Comparison of ENCODE assay signal across 9 mouse cellular contexts in the genomic region with DNA sequence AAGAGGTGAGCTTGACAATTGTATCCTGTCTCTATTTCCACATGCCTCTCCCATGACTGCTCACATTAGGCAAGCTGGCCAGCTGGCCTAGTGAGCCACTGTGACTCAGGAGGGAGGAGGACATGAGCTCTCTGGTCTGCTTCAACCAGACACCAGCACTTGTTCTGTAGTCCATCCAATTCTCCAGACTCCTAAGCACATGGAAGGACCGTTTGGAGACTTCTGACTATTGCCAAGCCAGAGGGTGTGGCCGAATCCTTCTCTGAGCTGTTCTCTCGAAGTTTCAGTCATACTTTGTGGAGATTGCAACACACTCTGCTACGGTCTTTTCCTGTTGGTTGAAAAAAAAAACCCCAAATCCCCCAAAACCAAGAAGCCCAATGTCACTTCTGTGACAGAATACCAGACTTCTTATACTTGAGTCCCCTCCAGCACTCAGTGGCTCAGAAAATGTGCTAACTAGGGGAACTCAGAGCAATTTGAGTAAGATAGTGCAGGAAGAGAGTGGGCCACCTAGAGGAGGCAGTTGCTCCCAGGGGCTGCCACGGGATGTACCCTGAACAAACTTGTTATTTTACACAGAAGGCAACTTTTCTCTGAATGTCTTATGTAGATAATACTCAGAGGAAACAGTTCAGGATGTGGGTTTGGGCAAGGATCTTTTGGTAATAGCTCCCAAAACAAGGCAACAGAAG. TPM values are rescaled to one million over a fixed set of nuclear protein-coding genes. Genes with fewer than 3 reads are reported as not detected.
DNase-seq lines count a peak whose midpoint lies in the region; ATAC-seq and TF ChIP-seq lines count a peak whose summit lies in the region.
"Had no signal": no experiment of that assay in that cellular context is flagged by ENCODE, and none has a peak within 500 bp of the region (broad histone marks: within the 10 kb centered on the region; RNA-seq: fewer than 3 reads in every experiment).

No protein-coding gene starts in this region.

- ATAC-seq in forebrain, postnatal 0 days: no peak
- no peak for ATAC-seq in forebrain, embryonic 15.5 days (replicated peaks)
- ATAC-seq in erythroblast, adult 5-6 weeks (replicated peaks; ENCODE audit: low FRiP score, poor library complexity, severe bottlenecking): no peak

- H3K4me3 ChIP-seq in forebrain, postnatal 0 days (ENCODE audit: low read depth, low read length): no peak overlapping the region
- no peak overlapping the region for H3K4me3 ChIP-seq in forebrain, embryonic 15.5 days

- WGBS in forebrain, postnatal 0 days: 68% methylated on average over 5 of the region's 5 CpGs
- WGBS in forebrain, embryonic 15.5 days: 74% methylated on average over 5 of the region's 5 CpGs

- 0 out of 2 replicates have a peak, but pooled peaks have one; percentile 6 for TF ChIP-seq CTCF in forebrain, postnatal 0 days (IDR thresholded peaks at IDR 0.05; ENCODE audit: low read depth)

- H3K9me3 ChIP-seq in forebrain, postnatal 0 days (ENCODE audit: low read length): no peaks in the 10 kb centered on the region
- no peaks in the 10 kb centered on the region for H3K9me3 ChIP-seq in forebrain, embryonic 15.5 days

- no peak overlapping the region for H3K27ac ChIP-seq in forebrain, postnatal 0 days (ENCODE audit: low read depth, low read length)
- no peak overlapping the region for H3K27ac ChIP-seq in forebrain, embryonic 15.5 days (replicated peaks)

- H3K4me2 ChIP-seq in forebrain, postnatal 0 days (ENCODE audit: low read depth): no peak overlapping the region
- no peak overlapping the region for H3K4me2 ChIP-seq in forebrain, embryonic 15.5 days (replicated peaks)

- H3K27me3 ChIP-seq in forebrain, postnatal 0 days (ENCODE audit: insufficient read depth, low read length): no peaks in the 10 kb centered on the region
- H3K27me3 ChIP-seq in forebrain, embryonic 15.5 days: no peaks in the 10 kb centered on the region
- H3K27me3 ChIP-seq: CH12.LX had no signal

- H3K9ac ChIP-seq in forebrain, postnatal 0 days: no peak overlapping the region
- H3K9ac ChIP-seq in forebrain, embryonic 15.5 days (replicated peaks): no peak overlapping the region

- no peak for DNase-seq in forebrain, postnatal 0 days
- peak; percentile 81 for DNase-seq in fibroblast of lung, adult 2 months (ENCODE audit: low read depth)
- peak; percentile 59 to 64 for DNase-seq in lung, adult 18-20 months
- peak; percentile 40 to 52 for DNase-seq in thymus, postnatal 10 days (ENCODE audit: low spot score in 2 of 2)
- DNase-seq in cerebellum, postnatal 4 days (ENCODE audit: low spot score in 2 of 2): no peak
- DNase-seq in frontal cortex, postnatal 14 days (ENCODE audit: low spot score in 2 of 2): no peak

- H3K36me3 ChIP-seq in forebrain, postnatal 0 days (ENCODE audit: insufficient read depth): no peaks in the 10 kb centered on the region
- H3K36me3 ChIP-seq in forebrain, embryonic 15.5 days: no peaks in the 10 kb centered on the region

- H3K4me1 ChIP-seq in forebrain, postnatal 0 days (ENCODE audit: insufficient read depth): no peaks in the 10 kb centered on the region
- H3K4me1 ChIP-seq in forebrain, embryonic 15.5 days: no peaks in the 10 kb centered on the region

RNA-seq across cellular contexts. Expression of a gene that starts 21.3 kb away (rescaled TPM):
- 3.5 and 4.8 TPM in 2 replicates for total RNA-seq in forebrain, postnatal 0 days (2014; rRNA removed)
- polyA plus RNA-seq in forebrain, postnatal 0 days (2015; fragmentation: Nextera tagmentation; extraction: Ambion mirVana): 0.57 and 0.70 TPM in 2 replicates
- polyA plus RNA-seq in forebrain, embryonic 15.5 days (2015; fragmentation: Nextera tagmentation; extraction: Ambion mirVana): 1.2 and 1.6 TPM in 2 replicates
- 1.7 and 2.1 TPM in 2 replicates for total RNA-seq in erythroblast, adult 5-6 weeks (2015; ENCODE audit: low replicate concordance)
- 1.8 and 3.3 TPM in 2 replicates for total RNA-seq in erythroblast, adult 5-6 weeks (2017; ENCODE audit: low replicate concordance)
- total RNA-seq: CH12.LX had no signal

Comparison
In these comparisons a context has a peak if more than half of its experiments do, and no peak if none do; other contexts are left out.
1. DNase-seq: peak in fibroblast of lung, adult 2 months (single experiment), lung, adult 18-20 months (2 of 2) and thymus, postnatal 10 days (2 of 2); none in forebrain, postnatal 0 days (single experiment), cerebellum, postnatal 4 days (0 of 2) and frontal cortex, postnatal 14 days (0 of 2).